Mouse (Mus musculus) left cerebral cortex, adult 8-10 months (tissue): Measurements from ENCODE around the gene Fbf1. TPM values are rescaled to one million over a fixed set of nuclear protein-coding genes. Genes with fewer than 3 reads are reported as not detected.

ENCODE experiments used
- total RNA-seq, 4 experiments: library from RNA; stranded (reverse); gene quantifications; 2 replicates each; pipeline ENCODE4 v1.2.4; 2022

Fbf1 gene
- total RNA-seq, 4 experiments from 2014 or later, result 68.8 to 81.3 (median 76.5) TPM

Other genes with a start within 250 kb of the Fbf1 start
- 10 to 100 TPM; 42.0 to 61.0 (median 55.7) TPM for gene Sap30bp, start 234.9 kb downstream of the Fbf1 start, total RNA-seq
- gene Recql5, start 234.7 kb downstream of the Fbf1 start, total RNA-seq, result 10 to 100 TPM; 23.5 to 33.0 (median 25.2) TPM
- gene Itgb4, start 193.5 kb downstream of the Fbf1 start, total RNA-seq, result 10 to 100 TPM in 3 of 4 experiments, 1 to 10 TPM in 1; 9.4 to 13.4 (median 11.3) TPM
- gene Galk1, start 155.4 kb downstream of the Fbf1 start, total RNA-seq, result 10 to 100 TPM; 16.1 to 19.7 (median 18.6) TPM
- gene H3f3b, start 140.2 kb downstream of the Fbf1 start, total RNA-seq, result 100 to 1,000 TPM; 272 to 296 (median 284) TPM
- 10 to 100 TPM; 23.4 to 27.7 (median 25.0) TPM for gene Unk, start 137.8 kb downstream of the Fbf1 start, total RNA-seq
- 1 to 10 TPM; 1.2 to 4.1 (median 1.7) TPM for gene Unc13d, start 90.2 kb downstream of the Fbf1 start, total RNA-seq
- 100 to 1,000 TPM; 414 to 460 (median 438) TPM for gene Wbp2, start 81.2 kb downstream of the Fbf1 start, total RNA-seq
- 1 to 10 TPM; 5.6 to 8.1 (median 7.0) TPM for gene Trim47, start 41.0 kb downstream of the Fbf1 start, total RNA-seq
- gene Trim65, start 37.0 kb downstream of the Fbf1 start, total RNA-seq, result 1 to 10 TPM; 6.3 to 7.7 (median 7.4) TPM
- gene Mrpl38, start 29.3 kb downstream of the Fbf1 start, total RNA-seq, result 10 to 100 TPM; 43.3 to 64.9 (median 56.2) TPM
- 10 to 100 TPM; 34.4 to 47.6 (median 39.6) TPM for gene Ten1, start 30.7 kb upstream of the Fbf1 start, total RNA-seq
- gene Acox1, start 30.9 kb upstream of the Fbf1 start, total RNA-seq, result 100 to 1,000 TPM; 122 to 132 (median 126) TPM
- 1 to 10 TPM; 2.1 to 2.8 (median 2.5) TPM for gene Evpl, start 69.9 kb upstream of the Fbf1 start, total RNA-seq
- gene Srp68, start 106.1 kb upstream of the Fbf1 start, total RNA-seq, result 10 to 100 TPM; 66.5 to 72.8 (median 70.5) TPM
- gene Galr2, start 112.8 kb upstream of the Fbf1 start, total RNA-seq, result not detected
- 100 to 1,000 TPM in 3 of 4 experiments, 10 to 100 TPM in 1; 99.6 to 115 (median 106) TPM for gene Exoc7, start 139.1 kb upstream of the Fbf1 start, total RNA-seq
- 1 to 10 TPM; 4.4 to 8.6 (median 4.7) TPM for gene Foxj1, start 167.2 kb upstream of the Fbf1 start, total RNA-seq
- 100 to 1,000 TPM; 242 to 283 (median 258) TPM for gene Rnf157, start 244.9 kb upstream of the Fbf1 start, total RNA-seq